Mouse (Mus musculus) adrenal gland, adult 8-10 months (tissue): ENCODE data around the gene Epyc. TPM values are rescaled to one million over a fixed set of nuclear protein-coding genes. Genes with fewer than 3 reads are reported as not detected.
"Not testable (repeated sequence)": the region's sequence is repeated elsewhere in the genome, so short reads cannot be mapped to it uniquely, and the experiment has no call there.

Source experiments
- DNase-seq: peaks from one replicate; pipeline ENCODE4 v3.0.0; 2022
- total RNA-seq, 4 experiments: library from RNA; stranded (reverse); gene quantifications; 2 replicates each; pipeline ENCODE4 v1.2.4; 2022

Epyc gene
- total RNA-seq, 4 experiments from 2014 or later, result 0.18 to 0.23 (median 0.21) TPM; not detected in 1

GRCm38 (mm10) chr10:97714584-97714983 lies 70.7 kb downstream of the Epyc start:
- no peak for DNase-seq

DNA sequence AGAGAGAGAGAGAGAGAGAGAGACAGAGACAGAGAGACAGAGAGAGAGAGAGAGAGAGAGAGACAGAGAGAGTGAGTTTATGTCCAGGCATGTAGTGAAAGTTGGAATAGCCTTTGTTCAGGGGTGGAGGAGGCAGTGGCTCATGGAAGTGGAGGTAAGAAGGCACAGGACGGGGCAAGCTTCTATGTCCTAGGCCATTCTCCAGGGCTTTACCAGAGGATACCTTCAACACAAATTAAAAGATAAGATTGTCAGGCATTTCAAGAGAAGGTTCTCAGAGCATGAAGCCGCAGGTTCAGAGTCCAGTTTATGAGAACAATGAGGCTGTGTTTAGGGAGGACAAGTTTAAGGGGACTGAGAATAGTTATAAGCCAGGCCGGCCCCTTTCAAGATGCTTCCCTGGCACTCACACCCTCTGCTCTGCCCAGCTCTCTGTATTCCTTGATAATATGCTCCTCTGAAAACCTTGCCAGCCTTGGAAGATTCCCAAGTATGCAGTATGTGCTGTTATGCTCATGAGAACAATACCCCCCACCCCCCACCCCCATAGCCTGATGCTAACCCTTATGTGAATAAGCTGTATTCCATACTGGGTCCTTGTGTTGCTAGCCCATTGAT lies 71.5 kb downstream of the Epyc start:
- DNase-seq, result no peak

DNA sequence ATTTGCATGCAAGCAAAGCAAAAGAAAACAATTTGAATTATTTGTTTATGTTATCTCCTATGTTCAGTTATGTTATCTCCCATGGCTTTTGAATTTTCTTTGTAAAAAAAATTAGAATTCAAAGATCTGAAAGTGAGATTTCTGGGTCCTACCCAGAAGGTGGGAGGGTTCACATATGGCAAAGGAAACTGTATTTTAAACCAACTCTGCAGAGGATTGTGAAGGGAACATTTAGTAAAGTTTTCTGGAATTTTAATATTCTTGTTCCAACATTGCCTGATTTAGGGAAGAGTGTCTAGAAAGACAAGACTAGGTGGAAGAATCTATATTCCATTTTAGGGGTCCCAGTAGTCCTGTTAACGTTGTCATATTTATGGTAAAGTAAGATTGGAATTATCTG lies 73.4 kb downstream of the Epyc start:
- no peak for DNase-seq

DNA sequence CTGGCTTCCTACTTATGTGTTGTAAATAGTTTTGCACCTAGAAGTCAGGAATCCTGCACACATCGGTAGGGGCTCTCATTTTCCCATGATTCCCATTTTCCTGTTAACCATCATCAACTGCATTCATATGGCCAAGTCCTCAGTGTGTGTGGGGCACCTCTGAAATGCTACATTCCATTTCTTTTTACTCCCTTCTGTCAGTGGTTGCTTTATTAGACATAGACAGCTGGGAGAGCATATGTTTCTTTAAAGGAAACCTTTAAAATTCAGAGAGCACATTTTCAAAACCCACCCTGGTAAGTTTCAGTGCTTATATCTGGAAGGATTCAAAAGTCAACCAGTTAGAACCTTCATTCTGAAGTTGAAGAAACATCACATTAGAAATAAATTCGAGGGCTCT lies 74.2 kb downstream of the Epyc start:
- no peak for DNase-seq

DNA sequence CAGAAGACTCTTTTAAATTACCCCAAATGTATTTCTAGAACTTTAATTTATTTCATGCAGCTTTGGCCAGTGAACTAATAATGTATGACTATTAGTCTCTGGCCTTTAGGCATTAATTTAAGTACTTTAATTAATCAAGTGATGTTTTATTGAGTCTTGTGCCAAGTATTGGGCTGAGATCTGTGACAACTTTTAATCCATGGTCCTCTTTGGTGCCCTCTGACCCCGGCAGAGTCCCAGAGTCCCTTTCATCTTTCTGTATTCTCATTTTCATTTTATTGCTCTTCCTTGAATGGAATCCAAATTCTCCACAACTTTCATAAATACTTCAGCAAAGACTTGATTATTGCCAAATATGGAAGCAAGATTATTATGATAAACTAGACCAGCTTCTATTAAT lies 76.8 kb downstream of the Epyc start:
- DNase-seq, result no peak

DNA sequence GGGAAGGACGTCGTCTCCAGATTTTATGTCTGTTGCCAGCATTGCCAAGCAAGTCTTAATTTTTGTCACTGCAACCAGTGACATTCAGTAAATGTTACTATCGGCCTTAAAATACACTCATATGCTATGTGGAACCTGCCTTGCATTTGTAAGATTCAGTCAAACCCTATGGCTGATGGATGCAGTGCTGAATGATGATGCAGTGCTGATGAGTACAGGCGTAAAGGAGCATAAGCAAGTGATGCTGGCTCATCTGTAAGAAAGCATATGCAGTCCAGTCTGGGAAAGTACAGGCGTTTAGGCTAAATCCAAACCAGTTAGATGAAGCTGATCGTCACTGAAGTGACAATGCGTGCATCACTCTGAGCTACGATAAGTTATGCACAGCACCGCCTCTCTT lies 78.8 kb downstream of the Epyc start:
- no peak for DNase-seq

- DNase-seq, result no peak
These were observed 82.1 kb downstream of the Epyc start for GRCm38 (mm10) chr10:97725929-97726328.

DNA sequence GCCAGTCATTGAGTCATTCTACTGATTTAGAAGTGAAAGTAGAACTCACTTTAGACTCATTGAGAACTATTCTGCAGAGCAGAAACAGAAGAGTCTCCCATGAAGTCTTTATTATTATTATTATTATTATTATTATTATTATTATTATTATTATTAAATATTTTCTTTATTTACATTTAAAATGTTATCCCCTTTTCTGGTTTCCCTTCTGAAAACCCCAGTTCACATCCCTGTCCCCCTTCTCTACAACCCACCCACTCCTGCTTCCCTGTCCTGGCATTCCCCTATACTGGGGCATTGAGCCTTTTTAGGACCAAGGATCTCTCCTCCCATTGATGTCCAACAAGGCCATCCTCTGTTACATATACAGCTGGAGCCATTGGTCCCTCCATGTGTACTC lies 82.8 kb downstream of the Epyc start, which contains the start of gene C030005K15Rik:
Gene C030005K15Rik (minus strand): TSS at position 101 of the 400 bp plus-strand sequence.
- DNase-seq, result not testable (repeated sequence)

Other genes starting within 250 kb of the Epyc start
- 100 to 1,000 TPM; 161 to 333 (median 210) TPM for gene Dcn, start 164.5 kb upstream of the Epyc start, total RNA-seq
- 10 to 100 TPM; 12.1 to 24.6 (median 20.5) TPM for gene Lum, start 78.9 kb upstream of the Epyc start, total RNA-seq
- not detected for gene Kera, start 37.2 kb upstream of the Epyc start, total RNA-seq
- not detected for gene Ccer1, start 49.0 kb downstream of the Epyc start, total RNA-seq
- gene C030005K15Rik, start 82.7 kb downstream of the Epyc start, total RNA-seq, result not detected